Mouse (Mus musculus) embryonic facial prominence, embryonic 14.5 days (tissue): ENCODE data around the gene Sept10. TPM values are rescaled to one million over a fixed set of nuclear protein-coding genes. Genes with fewer than 3 reads are reported as not detected.
A peak's percentile ranks its signal among the peaks of the same experiment; 100 is the strongest.

ENCODE experiments used
- ATAC-seq: fragments of 200-750 bp; cut with Nextera tagmentation; 2 replicates; pipeline ENCODE4 v1.8.0; 2017; ENCODE audit warnings: low read depth, moderate number of reproducible peaks, moderate TSS enrichment
- DNase-seq: peaks from one replicate; pipeline ENCODE4 v3.0.0-alpha.2; 2015; ENCODE audit warnings: low spot score
- H3K27ac ChIP-seq: fragments of 300-500 bp; sonication (generic); replicated peaks from 2 replicates; pipeline ENCODE4 v1.5.1; 2014; ENCODE audit warnings: low read depth, mild to moderate bottlenecking, low read length, moderate library complexity
- H3K27me3 ChIP-seq: fragments of 300-500 bp; sonication (generic); replicated peaks from 2 replicates; pipeline ENCODE4 v1.6.1; 2014; ENCODE audit warnings: low read length; ENCODE audit not compliant: control insufficient read depth, insufficient read depth
- H3K36me3 ChIP-seq: fragments of 300-500 bp; sonication (generic); 2 replicates; pipeline ENCODE4 v1.6.1; 2014; ENCODE audit warnings: low read length, mixed read lengths; ENCODE audit not compliant: control insufficient read depth, insufficient read depth
- H3K4me1 ChIP-seq: fragments of 300-500 bp; sonication (generic); 2 replicates; pipeline ENCODE4 v1.6.1; 2014; ENCODE audit warnings: antibody characterized with exemption, low read length; ENCODE audit not compliant: control insufficient read depth, insufficient read depth
- H3K4me2 ChIP-seq: fragments of 300-500 bp; sonication (generic); 2 replicates; pipeline ENCODE4 v1.6.1; 2014; ENCODE audit warnings: low read depth, mild to moderate bottlenecking, low read length, moderate library complexity, mixed read lengths
- H3K4me3 ChIP-seq: fragments of 300-500 bp; sonication (generic); 2 replicates; pipeline ENCODE4 v1.5.1; 2014; ENCODE audit warnings: low read depth, mild to moderate bottlenecking, low read length
- H3K9ac ChIP-seq: fragments of 300-500 bp; sonication (generic); 2 replicates; pipeline ENCODE4 v1.6.1; 2014; ENCODE audit warnings: low read depth, mild to moderate bottlenecking, low read length, moderate library complexity, mixed read lengths
- H3K9me3 ChIP-seq: fragments of 300-500 bp; sonication (generic); 2 replicates; pipeline ENCODE4 v1.6.1; 2016; ENCODE audit warnings: low read length; ENCODE audit not compliant: control insufficient read depth
- WGBS: fragments of 180-500 bp; shearing (Covaris S2); extraction: QIAGEN DNeasy Blood & Tissue Kit; methylation state at CpG from one replicate; pipeline ENCODE4 v1.1.7; 2014; 5-methylcytosine and 5-hydroxymethylcytosine counted together
- polyA plus RNA-seq: library from polyadenylated mRNA; unstranded; fragments of >200 nt; fragmentation: Nextera tagmentation; extraction: Ambion mirVana; gene quantifications from 2 replicates; pipeline ENCODE4 v1.2.1, GENCODE M21; 2014

The Sept10 gene
- polyA plus RNA-seq, 1 experiment from 2014 or later: 40.5 TPM

DNA sequence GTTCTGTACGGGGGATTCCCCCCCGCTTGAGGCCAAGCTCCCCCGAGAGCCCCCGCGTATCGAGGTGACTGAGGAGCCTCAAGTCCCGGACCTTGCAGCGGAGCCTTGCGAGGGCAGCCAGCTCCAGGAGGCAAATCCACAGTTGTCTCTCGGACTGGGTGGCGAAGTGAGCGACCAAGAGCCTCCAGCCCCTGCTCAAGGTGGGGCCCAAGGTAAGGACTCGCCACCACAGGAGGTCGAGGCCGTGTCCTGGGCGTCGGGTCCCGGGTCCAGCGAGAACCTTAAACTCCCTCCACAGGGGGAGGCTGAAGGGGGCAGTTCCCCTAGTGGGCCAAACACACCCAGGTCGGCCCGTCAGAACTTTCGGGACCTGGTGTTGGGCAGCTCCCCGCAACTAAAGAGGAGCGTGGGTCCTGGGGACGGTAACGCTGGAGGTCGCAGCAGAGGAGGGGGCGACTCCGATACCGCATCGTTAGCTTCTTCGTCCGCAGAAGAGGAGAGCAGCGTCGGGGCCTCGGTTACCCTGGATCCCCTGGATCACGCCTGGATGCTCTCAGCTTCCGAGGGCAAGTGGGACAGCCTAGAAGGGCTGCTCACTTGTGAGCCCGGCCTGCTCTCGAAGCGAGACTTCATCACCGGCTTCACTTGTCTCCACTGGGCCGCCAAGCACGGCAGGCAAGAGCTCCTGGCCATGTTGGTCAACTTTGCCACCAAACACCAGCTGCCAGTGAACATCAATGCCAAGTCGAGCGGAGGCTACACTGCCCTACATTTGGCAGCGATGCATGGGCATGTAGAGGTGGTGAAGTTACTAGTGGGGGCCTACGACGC lies 839 bp upstream of the Sept10 start:
- Histone ChIP-seq H3K4me1 (peaks cover 21% of the 10 kb centered on the region), H3K27ac (peak overlapping the region; percentile 92), H3K4me2 (peak overlapping the region; percentile 99), H3K9ac (peak overlapping the region; percentile 92), H3K4me3 (peak overlapping the region; percentile 85), H3K9me3 (no peaks in the 10 kb centered on the region), H3K36me3 (no peaks in the 10 kb centered on the region), H3K27me3 (no peaks in the 10 kb centered on the region)
- DNase-seq (peak; percentile 28), ATAC-seq (0 out of 2 replicates have a peak, but pooled peaks have one; percentile 4)
- WGBS: 2% methylated on average over 41 of the region's 49 CpGs

DNA sequence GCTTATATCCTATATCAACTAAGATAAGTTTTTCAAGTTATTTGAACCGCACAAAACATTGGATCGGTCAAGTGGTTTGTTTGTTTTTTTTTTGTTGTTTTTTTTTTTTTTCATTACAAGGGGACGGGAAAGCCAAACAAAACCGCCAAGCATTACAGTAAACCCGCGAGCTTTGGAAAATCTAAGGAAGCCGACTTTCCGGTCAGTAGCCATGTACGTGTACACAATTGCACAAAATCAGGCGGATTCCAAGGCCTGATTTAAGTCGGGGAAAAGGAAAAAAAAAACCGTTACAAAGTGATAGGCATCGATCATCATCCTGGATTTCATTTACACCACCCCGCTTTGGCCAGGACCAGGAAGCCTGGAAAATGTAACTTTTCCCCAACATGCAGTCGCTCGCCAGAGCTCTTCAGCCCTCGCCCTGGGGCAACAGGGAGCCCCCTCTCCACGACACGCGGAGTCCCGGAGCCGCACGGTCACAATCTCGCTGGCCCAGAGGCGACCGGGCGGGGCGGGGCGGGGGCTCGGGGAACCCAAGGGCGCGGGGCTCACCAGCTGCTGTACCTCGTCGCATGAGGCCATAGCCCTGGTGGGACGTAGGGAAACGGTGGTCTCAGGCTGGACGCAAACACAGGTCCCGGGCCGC lies 699 bp downstream of the Sept10 start:
- WGBS: 1% methylated on average over 37 of the region's 39 CpGs
- H3K9ac ChIP-seq: peak overlapping the region; percentile 92
- peak overlapping the region; percentile 99 for H3K4me2 ChIP-seq
- H3K36me3 ChIP-seq: no peaks in the 10 kb centered on the region
- H3K4me1 ChIP-seq: peaks cover 21% of the 10 kb centered on the region
- no peaks in the 10 kb centered on the region for H3K27me3 ChIP-seq
- peak overlapping the region; percentile 92 for H3K27ac ChIP-seq
- ATAC-seq (no peak), DNase-seq (peak; percentile 76)
- peak overlapping the region; percentile 85 for H3K4me3 ChIP-seq
- H3K9me3 ChIP-seq: no peaks in the 10 kb centered on the region

- no peak for DNase-seq
- H3K9ac ChIP-seq: no peak overlapping the region
- no peak overlapping the region for H3K4me3 ChIP-seq
- 0 out of 2 replicates have a peak, but pooled peaks cover 3% of the 10 kb centered on the region for H3K36me3 ChIP-seq
- no peaks in the 10 kb centered on the region; the same call in 1 of the 2 replicates for H3K4me1 ChIP-seq
- 0 out of 2 replicates have a peak, but pooled peaks cover 3% of the 10 kb centered on the region for H3K9me3 ChIP-seq
- no peak for ATAC-seq
- no peak overlapping the region for H3K27ac ChIP-seq
- H3K27me3 ChIP-seq: no peaks in the 10 kb centered on the region
- no peak overlapping the region for H3K4me2 ChIP-seq
Measured at GRCm38 (mm10) chr10:59200011-59200410, 21.6 kb downstream of the Sept10 start.

- 0 out of 2 replicates have a peak, but pooled peaks cover 3% of the 10 kb centered on the region for H3K9me3 ChIP-seq
- DNase-seq (no peak), ATAC-seq (0 out of 2 replicates have a peak, but pooled peaks have one; percentile 15)
Measured at GRCm38 (mm10) chr10:59196763-59197162, 24.9 kb downstream of the Sept10 start.

DNA sequence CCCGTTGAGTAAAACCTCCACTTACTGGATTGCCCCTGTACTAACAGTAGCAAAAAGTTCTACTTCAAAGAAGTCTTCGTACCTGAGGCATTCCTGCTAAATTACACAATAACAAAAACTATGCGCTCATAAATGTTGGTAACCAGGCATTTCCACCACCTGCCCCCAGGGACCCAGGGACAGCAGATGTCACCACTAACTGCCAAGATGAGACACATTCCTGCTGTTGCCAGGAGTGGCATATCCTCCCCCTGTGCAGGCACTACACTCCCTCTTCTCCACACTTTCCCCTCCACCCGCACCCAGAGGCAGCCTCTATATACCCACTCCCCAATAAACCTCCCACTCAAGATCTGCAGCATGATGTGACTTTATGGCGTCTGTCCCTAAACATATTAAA lies 26.8 kb downstream of the Sept10 start:
- Histone ChIP-seq H3K4me2 (no peak overlapping the region), H3K36me3 (0 out of 2 replicates have a peak, but pooled peaks cover 13% of the 10 kb centered on the region), H3K9me3 (no peaks in the 10 kb centered on the region), H3K4me1 (no peaks in the 10 kb centered on the region; the same call in 1 of the 2 replicates), H3K27me3 (no peaks in the 10 kb centered on the region), H3K27ac (no peak overlapping the region), H3K9ac (no peak overlapping the region), H3K4me3 (no peak overlapping the region)
- DNase-seq: peak; percentile 61
- WGBS: 58% methylated on average over 5 of the region's 5 CpGs
- ATAC-seq: peak; percentile 57

More at GRCm38 (mm10) chr10:59196763-59197162, 24.9 kb downstream of the Sept10 start:
- H3K27ac ChIP-seq: no peak overlapping the region
- no peaks in the 10 kb centered on the region for H3K27me3 ChIP-seq
- no peaks in the 10 kb centered on the region; the same call in 1 of the 2 replicates for H3K4me1 ChIP-seq
- no peak overlapping the region for H3K4me2 ChIP-seq
- no peak overlapping the region for H3K4me3 ChIP-seq
- WGBS: 63% methylated on average over 3 of the region's 3 CpGs
- H3K9ac ChIP-seq: no peak overlapping the region
- 0 out of 2 replicates have a peak, but pooled peaks cover 3% of the 10 kb centered on the region for H3K36me3 ChIP-seq

DNA sequence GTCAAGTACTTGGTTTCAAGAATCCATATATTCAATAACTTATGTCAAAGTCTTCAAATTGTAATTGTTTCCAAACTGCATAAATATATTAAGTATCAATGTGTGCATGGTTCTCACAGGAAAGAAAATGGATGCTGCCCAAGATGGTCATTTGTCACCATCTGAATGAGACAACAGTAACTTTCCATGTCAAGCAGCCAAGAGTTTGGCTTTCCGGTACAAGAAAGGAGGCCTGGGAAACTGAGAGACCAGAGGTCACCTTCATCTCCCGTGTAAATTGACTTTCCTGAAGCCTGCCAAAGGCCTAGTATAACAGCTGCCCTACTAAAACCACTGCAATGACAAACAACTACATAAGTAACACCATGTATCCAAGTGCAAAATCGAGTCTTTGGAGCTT lies 39.3 kb downstream of the Sept10 start:
- Histone ChIP-seq H3K27me3 (no peaks in the 10 kb centered on the region), H3K4me2 (no peak overlapping the region), H3K9me3 (no peaks in the 10 kb centered on the region), H3K4me3 (no peak overlapping the region), H3K9ac (no peak overlapping the region), H3K27ac (no peak overlapping the region), H3K4me1 (no peaks in the 10 kb centered on the region), H3K36me3 (peaks cover 16% of the 10 kb centered on the region; the same call in 1 of the 2 replicates)
- ATAC-seq (no peak), DNase-seq (no peak)
- WGBS: 73% methylated on average over 3 of the region's 3 CpGs

- Histone ChIP-seq H3K4me3 (no peak overlapping the region), H3K4me1 (no peaks in the 10 kb centered on the region), H3K27me3 (no peaks in the 10 kb centered on the region), H3K36me3 (peaks cover 22% of the 10 kb centered on the region; the same call in 1 of the 2 replicates), H3K9me3 (no peaks in the 10 kb centered on the region), H3K4me2 (no peak overlapping the region), H3K9ac (no peak overlapping the region), H3K27ac (no peak overlapping the region)
- ATAC-seq: no peak
- WGBS: 76% methylated on average over 3 of the region's 3 CpGs
- peak; percentile 16 for DNase-seq
Measured at GRCm38 (mm10) chr10:59179620-59180019, 42.0 kb downstream of the Sept10 start.

GRCm38 (mm10) chr10:59172539-59172938 lies 49.1 kb downstream of the Sept10 start:
- H3K9ac ChIP-seq: no peak overlapping the region
- H3K27me3 ChIP-seq: no peaks in the 10 kb centered on the region
- H3K4me1 ChIP-seq: no peaks in the 10 kb centered on the region
- 0 out of 2 replicates have a peak, but pooled peaks cover 12% of the 10 kb centered on the region for H3K36me3 ChIP-seq
- H3K9me3 ChIP-seq: no peaks in the 10 kb centered on the region
- WGBS: 92% methylated on average over 1 of the region's 1 CpGs
- H3K4me2 ChIP-seq: no peak overlapping the region
- no peak overlapping the region for H3K4me3 ChIP-seq
- ATAC-seq (no peak), DNase-seq (no peak)
- H3K27ac ChIP-seq: no peak overlapping the region
